Mouse (Mus musculus) cerebellum, adult 18-20 months (tissue): ENCODE measurements around the gene Gm20388.

Experiments used
- DNase-seq, 2 experiments: peaks; one replicate each; pipeline ENCODE4 v3.0.0; 2021

The Gm20388 gene

DNA sequence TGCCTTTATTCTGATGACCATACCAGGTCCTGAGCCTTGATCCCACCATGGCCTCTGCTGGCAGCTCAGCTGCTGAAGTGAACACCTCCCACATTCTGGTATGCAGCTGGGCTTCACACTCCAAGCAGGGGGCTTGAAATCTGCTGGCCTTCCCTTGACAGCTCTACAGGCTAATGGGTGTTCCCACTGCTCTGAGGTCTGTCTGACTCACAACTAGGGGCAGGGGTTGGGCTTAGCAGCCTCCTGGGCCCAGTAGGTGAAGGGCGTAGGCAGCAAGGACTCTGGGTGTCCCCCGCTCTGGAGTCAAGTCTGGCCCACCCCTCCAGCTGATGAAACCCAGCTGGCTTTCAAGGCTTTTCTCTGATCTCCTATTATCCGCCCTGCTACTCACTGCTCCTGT lies 1550.6 kb downstream of the Gm20388 start:
- DNase-seq, result no peak

DNA sequence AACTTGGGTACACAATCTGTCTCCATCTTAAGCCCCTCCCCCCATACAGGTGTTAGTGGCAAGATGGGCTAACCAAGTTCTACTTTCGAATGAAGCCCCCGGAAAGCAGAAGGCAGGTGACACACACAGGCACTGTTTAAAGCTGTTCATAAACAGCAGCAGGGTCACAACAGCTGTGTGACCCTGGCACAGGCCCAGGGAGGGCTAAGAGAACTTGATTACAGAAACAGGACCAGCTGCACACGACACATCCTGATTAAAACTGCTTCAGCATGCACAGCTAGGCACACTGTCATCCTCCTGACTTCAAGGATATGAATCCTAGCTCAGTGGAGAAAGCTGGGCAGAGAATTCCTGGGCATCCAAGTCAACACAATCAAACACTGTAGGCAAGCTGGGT lies 1551.5 kb downstream of the Gm20388 start:
- no peak for DNase-seq

DNA sequence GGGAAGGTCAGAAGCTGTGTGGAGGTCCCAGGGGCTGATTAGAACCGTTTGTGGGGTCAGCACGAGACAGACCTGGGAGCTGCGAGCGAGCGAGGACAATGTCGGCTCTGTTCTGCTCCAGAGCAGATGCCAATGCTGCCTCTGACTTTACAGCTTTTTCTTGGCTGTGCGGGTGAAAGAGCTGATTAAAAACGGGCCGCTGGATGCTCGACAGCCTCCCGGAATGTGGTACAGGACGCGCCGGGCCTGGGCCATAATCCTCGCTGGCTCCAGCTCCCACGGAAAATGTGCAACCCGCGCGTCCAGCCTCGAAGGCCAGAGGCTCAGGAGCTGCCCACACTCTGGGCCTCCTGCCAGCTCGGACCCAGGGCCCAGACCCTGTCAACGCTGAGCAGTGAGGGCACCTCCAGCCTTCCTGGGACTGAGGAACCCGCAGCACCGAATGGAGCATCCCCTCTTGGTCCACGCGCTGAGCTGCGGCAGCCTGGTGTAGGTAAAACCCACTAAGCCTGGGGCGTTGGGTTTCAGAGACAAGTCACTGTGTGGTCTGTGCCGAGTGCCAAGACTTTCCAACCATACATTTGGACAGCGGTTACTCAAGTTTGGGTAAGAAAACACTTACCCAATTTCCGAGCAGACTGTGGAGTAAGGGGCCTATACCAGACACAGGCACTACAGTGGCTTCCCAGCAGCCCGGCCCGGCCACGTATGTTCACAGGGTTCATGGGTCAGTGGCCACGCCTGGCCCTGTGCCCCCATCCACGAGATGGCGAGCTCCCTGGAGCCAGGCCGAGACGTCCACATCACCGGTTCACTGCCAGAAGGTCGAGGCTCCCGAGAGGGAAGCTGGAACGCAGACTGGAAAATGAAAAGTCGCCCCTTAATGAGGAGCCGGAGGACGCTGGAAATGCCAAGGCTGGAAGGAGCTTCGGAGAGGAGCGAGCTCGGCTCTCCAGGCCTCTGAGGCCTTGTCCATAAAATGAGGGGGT lies 1557.7 kb downstream of the Gm20388 start:
- no peak for DNase-seq

DNA sequence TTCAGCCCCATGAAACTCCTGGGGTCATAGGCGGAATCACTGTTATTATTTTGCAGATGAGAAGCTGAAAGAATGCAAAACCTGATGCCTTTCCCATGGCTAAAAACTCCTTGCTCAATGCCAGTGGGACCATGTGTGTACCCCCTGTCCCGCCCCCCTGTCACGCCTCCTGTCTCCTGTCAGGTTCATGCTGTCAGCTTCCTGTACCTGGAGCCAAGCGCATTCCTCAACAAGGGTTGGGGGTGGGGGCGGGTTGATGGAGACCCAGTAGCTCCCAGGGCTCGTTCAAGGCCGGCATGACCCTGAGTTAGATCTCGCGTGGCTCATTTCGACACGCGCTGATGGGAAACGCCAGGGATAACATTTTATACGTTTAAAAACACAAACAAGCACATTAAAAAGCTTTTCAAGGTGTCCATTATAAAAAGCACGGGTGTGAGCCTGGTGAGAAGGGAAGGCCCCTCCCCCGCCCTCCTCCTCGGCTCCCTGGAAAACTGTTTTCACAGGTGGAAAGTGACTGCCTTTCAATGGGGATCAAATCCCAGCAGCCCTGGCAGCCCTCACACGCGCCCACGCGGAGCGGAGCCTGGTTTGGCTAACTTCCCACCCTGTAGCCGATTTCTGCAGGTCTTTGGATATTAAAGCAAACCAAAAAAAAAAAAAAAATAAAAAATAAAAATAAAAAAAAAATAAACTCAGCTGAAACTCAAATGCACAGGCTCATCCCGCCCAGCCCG lies 1563.7 kb downstream of the Gm20388 start:
- no peak for DNase-seq

DNA sequence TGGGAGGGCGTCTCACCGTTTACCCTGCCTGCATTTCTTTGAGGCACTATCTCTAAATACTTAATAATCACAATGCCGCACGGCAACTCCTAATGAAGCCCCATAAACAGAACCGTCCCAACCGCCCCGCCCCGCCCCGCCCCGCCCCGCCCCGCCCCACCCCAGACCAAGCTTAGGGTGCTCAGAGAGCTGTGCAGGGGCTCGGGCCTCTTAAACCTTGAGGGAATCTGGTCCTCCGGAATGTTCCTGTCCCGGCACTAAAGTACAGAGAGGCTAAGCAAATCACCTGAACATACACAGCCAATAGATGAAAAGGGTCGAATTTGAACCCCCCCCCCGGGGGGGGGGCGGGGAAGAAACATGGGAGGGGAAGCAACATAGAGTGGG lies 1564.2 kb downstream of the Gm20388 start:
- no peak for DNase-seq

DNA sequence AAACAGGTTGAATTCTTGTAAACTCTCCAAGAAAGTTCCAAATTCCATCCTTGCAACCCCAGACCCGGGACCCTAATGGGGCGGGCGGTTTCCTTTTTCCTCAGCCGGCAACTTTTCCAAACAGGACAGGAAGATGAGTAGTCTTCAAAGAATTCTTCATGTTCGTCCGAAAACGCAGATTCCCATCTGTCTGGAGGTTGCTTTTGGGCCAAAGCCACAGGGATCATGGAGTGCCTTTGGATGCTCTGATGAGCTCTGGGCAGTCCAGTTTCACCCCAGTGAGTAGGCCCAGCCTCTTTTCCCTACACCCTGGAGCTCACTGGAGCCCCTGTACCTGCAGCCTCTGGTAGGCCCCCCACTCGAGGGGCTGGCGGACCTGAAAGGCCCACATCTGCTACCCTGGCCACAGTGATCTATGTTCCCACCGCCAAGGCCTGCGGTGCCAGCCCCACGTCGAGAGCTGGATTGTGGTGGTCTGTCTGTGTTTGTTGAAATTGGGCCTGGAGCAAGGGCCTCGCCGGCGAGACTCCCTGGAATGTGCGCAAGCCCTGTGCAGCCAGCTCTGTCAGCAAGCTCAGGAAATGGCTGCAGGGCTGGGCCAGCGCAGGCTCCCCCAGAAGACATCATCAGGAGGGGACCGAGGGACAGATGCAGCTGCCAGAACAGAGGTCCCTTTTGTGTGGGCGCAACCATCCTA lies 1567.4 kb downstream of the Gm20388 start:
- DNase-seq, result no peak

DNA sequence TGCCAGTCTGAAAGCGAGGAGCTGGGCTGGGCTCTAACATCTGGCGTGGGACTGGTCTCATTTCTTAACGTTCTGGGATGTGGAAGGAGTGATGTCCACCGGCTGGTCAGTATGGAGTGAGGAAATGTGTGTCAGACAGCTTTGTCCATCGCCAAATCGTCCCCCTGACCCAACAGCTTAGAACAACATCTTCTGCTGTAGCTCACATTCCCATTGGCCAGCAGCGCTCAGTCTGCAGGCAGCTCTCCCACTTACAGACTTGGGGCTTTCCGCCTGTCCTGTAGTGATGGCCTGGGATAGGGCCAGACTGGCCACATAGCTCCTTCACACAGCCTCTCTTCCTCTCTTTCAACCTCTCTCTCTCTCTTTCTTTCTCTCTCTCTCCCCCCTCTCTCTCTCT lies 1568.5 kb downstream of the Gm20388 start:
- DNase-seq, result no peak

DNA sequence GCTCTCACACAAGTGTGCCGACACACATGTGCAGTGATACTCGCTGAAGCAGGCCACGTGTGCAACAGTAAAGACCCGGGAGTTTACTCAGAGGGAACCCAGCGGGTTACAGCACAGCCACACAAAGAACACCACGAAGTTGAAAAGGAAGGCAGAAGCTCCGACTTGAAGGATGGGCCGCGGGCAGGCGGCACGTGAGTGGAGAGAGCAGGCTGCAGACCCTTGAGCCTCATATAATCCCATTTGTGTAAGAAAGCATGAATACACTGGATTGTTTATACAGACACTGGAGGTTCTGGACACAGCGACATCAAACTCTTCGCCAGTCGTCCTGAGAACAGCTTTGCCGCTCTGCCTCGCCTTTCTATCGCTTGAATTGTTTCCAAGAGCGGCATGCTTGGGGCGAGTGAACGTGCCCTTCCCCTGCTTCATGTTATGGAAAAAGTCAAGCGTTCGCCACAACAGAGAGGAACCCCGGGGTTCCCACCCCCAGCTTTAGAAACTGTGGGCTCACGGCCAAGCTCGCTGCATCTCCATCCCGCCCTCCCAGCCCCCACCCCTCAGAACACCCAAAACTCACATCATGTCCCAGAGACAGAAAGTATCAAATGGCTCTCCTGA lies 1569.9 kb downstream of the Gm20388 start:
- DNase-seq, result no peak

DNA sequence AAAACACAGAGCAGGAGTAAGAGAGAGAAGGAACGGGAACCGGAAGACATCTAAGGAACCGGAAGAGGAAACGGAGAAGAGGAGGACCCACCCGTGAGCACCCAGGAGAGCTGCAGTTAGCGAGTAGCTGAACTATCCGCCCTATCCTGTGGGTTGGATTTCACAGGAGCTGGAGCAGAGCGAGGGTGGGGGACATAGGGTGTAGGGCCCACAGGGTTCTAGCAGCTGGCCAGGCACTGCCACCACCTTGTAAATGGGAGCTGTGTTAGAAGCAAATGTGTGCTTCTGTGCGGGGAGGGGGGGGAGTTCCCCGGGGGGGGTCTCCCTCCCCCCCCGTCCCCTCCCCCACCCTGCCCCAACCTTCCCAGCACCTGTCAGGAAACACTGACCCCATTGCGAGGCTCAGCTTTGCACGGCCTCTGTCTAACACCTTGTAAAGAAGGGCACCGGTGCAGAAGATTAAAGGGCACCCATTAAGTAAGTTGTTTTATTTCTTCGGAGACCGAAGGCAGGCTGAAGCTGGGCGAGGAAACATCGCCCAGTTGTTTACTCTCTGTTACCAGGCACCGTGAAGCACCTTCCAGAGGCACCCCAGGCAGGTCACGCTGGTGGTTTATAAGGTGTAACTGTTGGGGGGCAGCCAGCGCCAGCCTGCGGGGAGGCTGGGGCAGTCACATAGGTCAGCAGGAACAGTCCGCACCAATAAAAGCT lies 1573.6 kb downstream of the Gm20388 start:
- no peak for DNase-seq

DNA sequence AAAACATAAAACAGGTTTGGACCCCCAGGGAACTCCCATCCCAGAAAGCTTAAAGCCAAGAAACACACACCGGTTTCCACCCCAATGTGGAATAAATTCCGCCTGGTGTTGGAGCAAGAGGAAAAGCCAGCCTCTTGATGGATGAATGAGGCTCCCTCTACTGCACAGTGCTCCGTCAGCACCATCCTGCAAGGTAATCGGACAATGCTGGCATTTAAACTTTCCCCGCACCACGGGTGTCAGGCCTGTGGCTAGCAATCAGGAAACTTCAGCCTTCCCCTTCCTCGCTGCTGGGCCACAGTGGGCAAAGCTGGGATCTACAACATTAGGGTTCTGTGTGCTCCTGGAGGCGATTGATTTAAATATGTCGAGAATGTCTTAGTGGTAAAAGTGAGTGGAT lies 1581.0 kb downstream of the Gm20388 start:
- DNase-seq, result no peak

DNA sequence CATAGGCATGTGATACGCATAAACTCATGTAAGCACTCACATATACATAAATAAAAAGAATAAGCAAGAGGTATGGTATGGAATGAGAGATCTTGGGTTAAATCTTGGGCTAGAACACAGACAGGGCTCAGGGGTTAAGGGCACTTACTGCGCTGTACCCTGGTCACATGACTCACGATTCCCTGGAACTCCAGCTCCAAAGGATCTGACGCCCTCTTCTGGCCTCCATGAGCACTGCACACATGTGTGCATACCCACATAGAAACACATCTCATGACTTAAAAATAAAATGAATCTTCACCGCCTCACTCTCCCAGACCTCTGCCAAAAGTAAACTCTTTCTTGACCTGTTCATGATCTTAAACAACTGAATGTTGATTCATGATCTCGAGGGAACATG lies 1587.0 kb downstream of the Gm20388 start:
- DNase-seq, result no peak

DNA sequence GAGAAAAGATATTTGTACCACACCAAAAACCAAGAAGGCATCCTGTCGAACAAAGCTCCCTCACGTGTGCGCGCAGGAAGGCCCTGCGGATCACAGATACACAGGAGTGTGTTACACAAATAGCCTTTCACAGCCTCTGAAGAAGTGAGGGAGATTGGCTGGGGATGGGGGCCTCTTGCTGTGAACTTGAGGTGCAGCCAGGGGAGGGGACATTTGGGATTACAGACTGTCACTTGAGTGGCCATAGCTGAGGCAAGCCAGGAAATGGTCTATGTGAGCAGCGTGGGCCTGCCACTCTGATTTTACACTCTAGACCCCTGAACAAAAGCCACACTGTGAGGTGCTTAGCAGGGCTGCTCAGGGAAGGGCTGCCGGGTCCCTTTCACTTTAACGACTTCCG lies 1601.1 kb downstream of the Gm20388 start:
- no peak for DNase-seq

DNA sequence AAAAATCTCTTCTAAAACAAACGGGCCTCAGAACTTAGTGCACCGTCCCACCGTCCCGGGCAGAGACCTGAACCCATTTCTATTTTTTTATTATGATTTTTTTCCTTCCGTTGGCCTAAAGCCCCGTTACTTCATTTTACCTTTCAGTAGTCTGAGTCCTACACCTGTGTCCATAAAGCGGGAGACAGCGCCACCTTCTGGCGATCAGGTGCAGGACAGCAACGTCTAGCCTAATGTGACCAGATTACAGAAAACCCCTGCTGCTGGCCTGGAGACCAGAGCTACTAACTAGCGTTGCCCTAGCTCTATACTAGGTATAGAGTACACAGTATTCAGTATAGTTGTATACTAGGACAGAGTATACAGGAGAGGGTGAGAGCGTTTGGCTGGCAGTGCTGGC lies 1602.8 kb downstream of the Gm20388 start:
- DNase-seq, result peak; percentile 79 to 87

DNA sequence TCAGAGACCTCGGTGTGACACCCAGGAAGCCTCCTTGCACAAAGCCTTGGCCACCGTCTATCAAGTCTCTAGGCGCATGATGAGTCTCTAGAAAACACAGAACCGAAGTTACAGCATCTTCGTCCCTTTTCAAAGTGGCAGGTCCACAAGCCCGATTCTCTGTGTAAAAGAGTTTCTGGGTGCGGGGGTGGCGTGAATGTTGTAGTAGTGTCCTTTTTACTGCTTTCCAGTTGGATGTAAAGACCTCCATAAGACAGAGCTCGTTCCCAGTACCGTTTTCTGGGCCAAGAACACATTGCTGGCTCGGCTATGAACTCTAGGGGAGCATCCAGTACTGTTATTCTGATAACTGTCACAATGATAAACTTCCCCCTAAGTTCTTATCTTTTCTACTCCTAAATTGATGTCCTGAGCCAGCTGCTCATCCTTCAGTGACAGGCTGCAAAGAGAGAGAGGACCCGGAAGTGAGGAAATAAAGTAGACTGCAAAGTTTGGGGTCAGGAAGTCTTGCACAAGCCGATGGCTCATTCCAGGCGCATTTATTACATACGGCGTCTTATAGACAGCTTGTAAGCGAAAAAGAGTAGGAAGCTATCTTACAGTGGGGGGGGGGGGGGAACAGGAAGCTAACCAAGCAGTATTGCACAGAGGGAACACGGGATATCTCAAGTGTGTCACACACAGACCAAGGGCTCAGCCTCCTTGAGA lies 1614.6 kb downstream of the Gm20388 start:
- no peak for DNase-seq

DNA sequence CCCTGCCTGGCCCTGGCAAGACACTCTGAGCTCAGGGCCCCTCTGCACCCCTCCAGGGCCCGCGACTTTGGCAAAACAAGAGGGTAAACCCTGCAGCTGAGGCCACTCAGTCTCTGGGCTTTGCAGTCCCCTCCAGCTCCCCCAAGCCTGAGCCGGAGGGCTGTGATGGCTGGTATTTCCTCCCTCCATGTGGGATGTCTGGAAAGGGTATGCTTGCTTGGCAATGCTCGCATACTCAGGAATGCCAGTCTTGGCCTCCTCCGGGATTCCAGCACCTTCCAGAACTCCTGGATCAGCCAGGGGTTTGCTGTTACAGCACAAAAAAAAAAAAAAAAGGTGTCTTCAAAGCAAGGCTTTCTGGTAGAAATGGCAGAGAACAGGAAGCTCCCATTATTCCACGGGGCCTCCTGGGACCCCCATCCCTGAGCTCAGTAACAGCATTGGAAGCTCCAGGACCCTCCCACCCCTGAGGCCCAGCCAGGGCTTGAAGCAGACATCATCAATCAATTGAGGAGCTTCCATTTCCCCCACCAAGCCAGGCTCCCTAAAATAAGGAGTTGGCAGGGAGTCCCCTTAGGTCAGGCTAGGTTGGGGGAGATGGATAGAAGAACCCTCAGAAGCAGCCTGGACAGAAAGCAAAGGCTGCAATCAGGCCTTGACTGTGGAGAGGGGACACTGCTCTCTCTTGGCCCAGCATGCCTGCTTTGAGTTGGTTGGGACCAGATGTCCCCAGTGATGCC lies 1616.3 kb downstream of the Gm20388 start:
- DNase-seq, result no peak

DNA sequence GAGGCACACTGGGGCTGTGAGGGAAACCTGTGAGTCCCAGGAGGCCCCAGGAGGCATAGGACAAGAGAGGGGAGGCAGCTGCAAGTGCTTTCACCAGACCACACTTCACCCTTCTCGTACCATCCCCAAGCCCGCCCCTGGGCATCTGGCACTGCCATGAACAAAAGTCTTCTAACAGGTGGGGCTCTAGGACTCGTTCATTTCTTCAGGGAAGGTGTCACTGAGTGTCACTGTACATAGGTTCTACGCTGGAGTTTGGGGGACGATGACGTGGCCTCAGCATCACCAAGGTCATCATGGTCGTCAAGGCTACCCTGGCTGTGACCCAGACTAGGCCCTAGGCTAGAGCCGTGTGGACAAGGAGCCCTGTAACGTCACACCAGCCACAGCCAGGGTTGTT lies 1617.1 kb downstream of the Gm20388 start:
- no peak for DNase-seq

DNA sequence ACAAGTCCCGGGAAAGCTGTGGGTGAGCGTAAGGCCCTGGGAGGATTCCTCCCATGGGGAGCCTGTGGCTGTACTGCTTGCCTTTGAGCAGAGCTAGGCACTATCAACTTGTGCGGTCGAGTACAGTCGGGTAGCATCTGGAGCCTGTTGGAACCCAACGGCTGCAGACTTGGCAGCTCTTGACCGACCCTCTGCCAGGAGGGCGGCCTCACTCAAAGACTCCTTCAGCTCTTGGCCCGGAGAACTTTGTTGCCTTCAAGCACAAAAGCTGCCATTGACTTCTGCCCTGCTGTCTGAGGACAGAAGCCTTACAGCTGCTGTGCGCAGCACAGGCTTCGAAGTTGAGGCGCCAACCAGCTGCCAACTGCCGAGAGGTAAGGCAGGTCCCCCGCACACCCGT lies 1618.1 kb downstream of the Gm20388 start:
- DNase-seq, result no peak

DNA sequence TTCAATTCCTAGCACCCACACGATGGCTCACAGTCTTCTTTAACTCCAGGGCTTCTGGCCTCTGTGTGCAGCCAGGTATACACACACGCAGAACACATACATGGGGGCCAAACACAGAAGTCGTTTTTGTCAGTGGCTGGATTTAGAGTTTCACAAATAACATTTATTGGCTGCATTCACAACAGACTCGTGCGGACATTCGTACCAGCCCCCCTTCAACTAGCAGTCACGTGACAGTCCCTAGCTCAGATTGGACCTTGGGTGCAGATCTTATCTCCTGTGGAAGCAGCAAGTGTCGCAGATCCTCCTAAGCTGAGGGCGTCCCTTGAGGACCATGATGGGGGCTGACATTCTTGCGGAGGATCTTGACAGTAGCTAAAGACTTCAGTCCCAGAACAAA lies 1620.0 kb downstream of the Gm20388 start:
- DNase-seq, result no peak

DNA sequence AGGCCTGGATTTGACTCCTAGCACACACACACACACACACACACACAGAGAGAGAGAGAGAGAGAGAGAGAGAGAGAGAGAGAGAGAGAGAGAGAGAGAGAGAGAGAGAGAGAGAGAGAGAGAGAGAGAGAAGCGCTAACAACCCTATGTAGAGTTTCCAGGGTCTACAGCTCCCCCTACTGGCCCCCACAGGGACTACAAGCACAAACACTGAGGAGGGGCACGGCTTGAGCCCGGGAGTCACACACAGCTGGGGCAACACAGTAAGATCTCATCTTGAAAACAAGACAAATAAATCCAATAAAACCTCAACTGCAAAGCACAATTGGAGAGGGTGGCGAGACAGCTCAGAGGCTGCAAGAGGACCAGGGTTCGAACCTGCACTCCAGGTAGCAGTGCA lies 1621.7 kb downstream of the Gm20388 start:
- no peak for DNase-seq

DNA sequence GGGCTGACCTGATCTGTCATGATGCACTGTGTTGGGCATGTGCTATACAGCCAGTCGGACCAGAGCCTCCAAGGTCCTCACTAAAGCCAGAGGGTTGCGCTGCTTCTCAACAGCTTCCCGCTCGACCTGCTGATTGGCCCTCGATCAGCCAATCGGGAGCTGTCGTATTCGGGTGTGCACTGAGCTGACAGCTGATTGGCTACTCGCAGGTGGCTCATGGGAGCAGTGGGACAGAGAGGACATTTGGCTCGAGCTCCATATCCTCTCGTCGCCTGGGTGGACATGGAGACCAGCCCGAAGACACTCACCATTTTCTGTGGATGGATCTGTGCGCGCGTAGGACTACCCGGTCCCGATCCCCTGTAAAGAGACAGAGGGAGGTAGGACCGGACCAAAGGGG lies 1631.2 kb downstream of the Gm20388 start:
- no peak for DNase-seq

DNA sequence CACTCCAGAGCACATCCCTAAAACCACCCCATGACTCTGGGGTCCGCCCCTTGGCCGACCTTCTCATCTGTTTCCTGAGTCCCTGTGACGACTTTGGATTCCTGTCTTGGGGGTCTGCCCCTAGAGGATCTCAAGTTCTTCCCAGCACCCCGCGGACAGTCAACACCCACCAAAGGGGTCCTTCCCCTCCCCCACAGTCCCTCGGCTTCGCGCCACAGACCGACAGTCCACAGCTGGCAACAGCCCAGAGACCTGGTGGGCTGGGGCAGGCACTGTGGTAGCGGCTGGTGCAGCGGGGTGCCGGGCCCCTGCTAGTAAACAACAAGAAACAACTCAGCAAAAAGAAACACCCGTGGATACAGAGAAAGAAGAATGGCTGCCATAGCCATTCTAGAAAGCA lies 1632.3 kb downstream of the Gm20388 start:
- no peak for DNase-seq
